Mouse (Mus musculus) layer of hippocampus, postnatal 10 days (tissue): ENCODE results near the gene Erich6b. TPM values are rescaled to one million over a fixed set of nuclear protein-coding genes. Genes with fewer than 3 reads are reported as not detected.
A peak's percentile ranks its signal among the peaks of the same experiment; 100 is the strongest.

Source experiments
- DNase-seq, 2 experiments: peaks; one replicate each; pipeline ENCODE4 v3.0.0; 2021; ENCODE audit warnings: low spot score in 2 of 2
- total RNA-seq, 2 experiments: library from RNA; stranded (reverse); gene quantifications; 2 replicates each; pipeline ENCODE4 v1.2.3; 2021

Gene Erich6b
- total RNA-seq, 2 experiments from 2014 or later, result not detected

- no peak for DNase-seq
Measured at GRCm38 (mm10) chr14:75706647-75707046, 64.6 kb downstream of the Erich6b start.

GRCm38 (mm10) chr14:75707771-75708170, 65.7 kb downstream of the Erich6b start:
- no peak for DNase-seq

- DNase-seq, result no peak
Measured at GRCm38 (mm10) chr14:75708986-75709385, 66.9 kb downstream of the Erich6b start.

- no peak for DNase-seq
Measured at GRCm38 (mm10) chr14:75711731-75712130, 69.7 kb downstream of the Erich6b start.

GRCm38 (mm10) chr14:75712687-75713086, 70.6 kb downstream of the Erich6b start:
- DNase-seq, result no peak

- DNase-seq, result peak in 1 of 2 experiments; percentile 21
Measured at GRCm38 (mm10) chr14:75713661-75714060, 71.6 kb downstream of the Erich6b start.

- no peak for DNase-seq
Measured at GRCm38 (mm10) chr14:75716410-75716809, 74.4 kb downstream of the Erich6b start.

Other genes starting within 250 kb of the Erich6b start
- 10 to 100 TPM; 11.4 to 13.6 TPM for gene Siah3, start 186.3 kb upstream of the Erich6b start, total RNA-seq
- not detected for gene Spert, start 49.1 kb upstream of the Erich6b start, total RNA-seq
- gene Cog3, start 112.3 kb downstream of the Erich6b start, total RNA-seq, result 10 to 100 TPM; 23.0 to 25.3 TPM
- gene Slc25a30, start 144.8 kb downstream of the Erich6b start, total RNA-seq, result 10 to 100 TPM; 11.0 to 12.9 TPM
- 1,000 to 10,000 TPM; 1,133 to 1,398 TPM for gene Tpt1, start 202.8 kb downstream of the Erich6b start, total RNA-seq